Mouse (Mus musculus): ENCODE results near the gene Ruvbl1. TPM values are rescaled to one million over a fixed set of nuclear protein-coding genes. Genes with fewer than 3 reads are reported as not detected.

The Ruvbl1 gene
- polyA plus RNA-seq, 1 experiment from 2014 or later = 151 TPM

- Histone ChIP-seq H3K4me2 (replicated peaks) (no peak overlapping the region), H3K27me3 (no peaks in the 10 kb centered on the region), H3K9ac (no peak overlapping the region), H3K4me1 (peaks cover 8% of the 10 kb centered on the region), H3K9me3 (no peaks in the 10 kb centered on the region), H3K36me3 (no peaks in the 10 kb centered on the region), H3K27ac (no peak overlapping the region), H3K4me3 (no peak overlapping the region)
- 74% methylated on average over 3 of the region's 3 CpGs for WGBS
- no peak for ATAC-seq (ENCODE audit: low FRiP score, low read depth)
Observed at GRCm38 (mm10) chr6:88523043-88523442, 57.8 kb downstream of the Ruvbl1 start.

DNA sequence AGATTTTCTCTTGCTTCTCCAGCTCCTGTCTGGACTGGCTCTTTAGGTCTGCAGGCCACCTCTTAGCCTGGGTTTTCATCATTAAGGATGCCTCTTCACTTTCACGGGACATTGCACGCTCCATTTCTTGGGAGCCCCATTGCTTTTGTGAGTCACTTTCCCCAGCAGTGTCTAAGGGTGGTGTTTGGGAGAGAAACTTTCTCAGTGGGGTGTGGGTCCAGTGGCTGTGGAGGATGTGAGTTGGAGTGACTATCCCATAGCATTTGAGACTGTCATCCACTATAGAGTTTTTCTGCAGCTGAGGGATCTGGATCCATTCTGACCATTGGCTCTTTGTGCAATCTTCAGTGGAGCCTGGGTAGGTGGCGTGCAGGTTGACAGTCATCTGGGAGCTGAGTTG is 58.2 kb downstream of the Ruvbl1 start:
- ATAC-seq (ENCODE audit: low FRiP score, low read depth) = no peak
- 89% methylated on average over 3 of the region's 3 CpGs for WGBS
- H3K27me3 ChIP-seq = no peaks in the 10 kb centered on the region
- no peaks in the 10 kb centered on the region for H3K36me3 ChIP-seq
- H3K4me3 ChIP-seq = no peak overlapping the region
- H3K9me3 ChIP-seq = no peaks in the 10 kb centered on the region
- H3K9ac ChIP-seq = no peak overlapping the region
- H3K4me2 ChIP-seq (replicated peaks) = no peak overlapping the region
- H3K27ac ChIP-seq = no peak overlapping the region
- H3K4me1 ChIP-seq = peaks cover 8% of the 10 kb centered on the region

DNA sequence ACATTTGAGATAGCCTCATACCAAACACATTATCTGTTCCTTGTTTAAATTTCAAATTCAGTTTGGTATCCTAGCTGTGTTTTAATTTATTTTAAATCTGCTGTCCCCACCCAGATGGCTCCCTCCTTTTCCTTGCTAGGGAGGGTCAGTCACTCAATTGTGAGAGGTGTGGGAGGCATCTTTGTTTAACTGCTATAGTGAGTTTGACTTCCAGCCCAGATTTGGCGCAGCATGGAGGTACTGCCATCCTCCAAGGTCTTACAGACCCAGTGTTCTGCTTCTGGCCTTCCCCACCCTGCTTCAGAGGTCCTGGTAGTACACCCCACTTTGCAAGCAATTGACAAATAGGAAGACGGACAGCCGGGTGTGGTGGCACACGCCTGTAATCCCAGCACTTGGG is 58.8 kb downstream of the Ruvbl1 start:
- ATAC-seq (ENCODE audit: low FRiP score, low read depth) = no peak
- 85% methylated on average over 4 of the region's 4 CpGs for WGBS
- Histone ChIP-seq H3K9ac (no peak overlapping the region), H3K4me1 (peaks cover 8% of the 10 kb centered on the region), H3K36me3 (no peaks in the 10 kb centered on the region), H3K27ac (no peak overlapping the region), H3K4me2 (replicated peaks) (no peak overlapping the region), H3K4me3 (no peak overlapping the region), H3K9me3 (no peaks in the 10 kb centered on the region), H3K27me3 (no peaks in the 10 kb centered on the region)

DNA sequence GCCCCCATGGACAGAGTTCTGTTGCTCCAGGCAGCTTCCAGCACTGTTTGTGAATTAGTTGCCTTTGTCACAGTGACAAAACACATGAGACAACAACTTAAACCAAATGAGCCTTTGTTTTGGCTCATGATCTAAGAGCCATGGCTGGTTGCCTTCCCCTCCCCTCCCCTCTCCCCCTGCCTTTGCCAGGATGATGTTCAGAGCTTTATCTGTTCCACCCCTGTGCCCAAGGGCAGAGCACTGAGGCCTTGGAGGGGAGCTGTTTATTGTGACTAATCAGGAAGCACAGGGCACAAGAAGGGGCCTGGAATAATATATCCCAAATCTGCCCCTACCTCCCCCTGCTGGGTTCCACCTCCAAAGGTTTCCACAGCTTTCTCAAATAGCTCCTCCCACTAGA is 65.1 kb downstream of the Ruvbl1 start:
- Histone ChIP-seq H3K4me3 (no peak overlapping the region), H3K27ac (no peak overlapping the region), H3K27me3 (0 out of 2 replicates have a peak, but pooled peaks cover 2% of the 10 kb centered on the region), H3K9me3 (no peaks in the 10 kb centered on the region), H3K36me3 (no peaks in the 10 kb centered on the region), H3K4me2 (replicated peaks) (no peak overlapping the region), H3K4me1 (no peaks in the 10 kb centered on the region), H3K9ac (no peak overlapping the region)
- ATAC-seq (ENCODE audit: low FRiP score, low read depth) = no peak

DNA sequence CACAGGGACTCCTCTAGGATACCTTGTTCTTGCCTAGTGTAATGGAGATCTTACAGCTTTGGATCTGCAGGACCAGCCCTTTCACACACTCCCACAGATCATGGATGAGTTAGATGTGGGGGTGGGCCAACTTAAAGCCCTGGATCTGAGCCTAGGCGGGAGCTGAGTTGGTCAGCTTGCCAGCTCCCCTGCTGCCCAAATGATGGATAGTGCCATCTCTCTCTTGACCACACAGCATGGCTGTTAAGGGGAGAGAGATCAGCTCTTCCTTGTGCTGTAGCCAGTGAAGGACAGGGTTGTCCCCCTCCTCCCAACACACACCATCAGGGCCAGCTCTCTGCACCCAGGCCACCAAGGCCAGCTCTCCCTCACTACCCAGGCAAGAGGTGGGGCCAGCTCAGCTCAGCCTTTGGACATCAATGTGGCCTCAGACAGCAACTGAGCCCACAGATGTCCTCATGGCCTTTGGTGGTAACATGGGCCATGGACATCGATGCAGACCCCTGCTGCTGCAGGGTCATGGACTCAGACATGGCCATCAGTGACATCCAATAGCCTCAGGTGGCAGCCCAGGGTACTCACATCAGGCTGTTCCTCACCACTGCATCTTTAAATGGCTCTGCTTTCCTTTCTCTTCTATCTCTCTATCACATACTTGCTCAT is 75.0 kb downstream of the Ruvbl1 start:
- H3K9ac ChIP-seq = no peak overlapping the region
- H3K9me3 ChIP-seq = no peaks in the 10 kb centered on the region
- no peaks in the 10 kb centered on the region for H3K4me1 ChIP-seq
- H3K4me2 ChIP-seq (replicated peaks) = no peak overlapping the region
- no peak overlapping the region for H3K27ac ChIP-seq
- H3K27me3 ChIP-seq = peaks cover 27% of the 10 kb centered on the region
- 73% methylated on average over 2 of the region's 2 CpGs for WGBS
- no peak for ATAC-seq (ENCODE audit: low FRiP score, low read depth)
- no peaks in the 10 kb centered on the region for H3K36me3 ChIP-seq
- H3K4me3 ChIP-seq = no peak overlapping the region

DNA sequence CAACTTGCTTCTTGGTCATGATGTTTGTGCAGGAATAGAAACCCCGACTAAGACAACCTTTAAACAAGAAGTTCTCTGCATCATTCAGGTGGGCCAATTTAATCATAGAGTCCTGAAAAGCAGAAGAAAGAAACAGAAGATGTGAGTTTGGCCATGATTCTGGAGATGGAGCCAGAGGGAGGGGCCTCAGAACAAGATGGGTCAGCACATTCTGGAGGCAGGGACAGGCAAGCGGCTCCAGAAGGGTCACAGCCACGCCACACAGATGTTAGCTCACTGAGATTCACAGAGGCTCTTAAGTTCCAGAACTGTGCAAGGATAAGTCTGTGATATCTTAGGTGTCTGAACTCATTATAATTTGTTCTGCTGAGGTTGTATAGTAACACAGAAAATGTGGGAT is 79.0 kb downstream of the Ruvbl1 start:
- no peak overlapping the region for H3K27ac ChIP-seq
- no peak overlapping the region for H3K9ac ChIP-seq
- 77% methylated on average over 3 of the region's 3 CpGs for WGBS
- H3K4me2 ChIP-seq (replicated peaks) = no peak overlapping the region
- H3K4me3 ChIP-seq = no peak overlapping the region
- H3K27me3 ChIP-seq = peaks cover 60% of the 10 kb centered on the region
- no peak for ATAC-seq (ENCODE audit: low FRiP score, low read depth)
- no peaks in the 10 kb centered on the region for H3K4me1 ChIP-seq
- H3K9me3 ChIP-seq = no peaks in the 10 kb centered on the region
- H3K36me3 ChIP-seq = no peaks in the 10 kb centered on the region

DNA sequence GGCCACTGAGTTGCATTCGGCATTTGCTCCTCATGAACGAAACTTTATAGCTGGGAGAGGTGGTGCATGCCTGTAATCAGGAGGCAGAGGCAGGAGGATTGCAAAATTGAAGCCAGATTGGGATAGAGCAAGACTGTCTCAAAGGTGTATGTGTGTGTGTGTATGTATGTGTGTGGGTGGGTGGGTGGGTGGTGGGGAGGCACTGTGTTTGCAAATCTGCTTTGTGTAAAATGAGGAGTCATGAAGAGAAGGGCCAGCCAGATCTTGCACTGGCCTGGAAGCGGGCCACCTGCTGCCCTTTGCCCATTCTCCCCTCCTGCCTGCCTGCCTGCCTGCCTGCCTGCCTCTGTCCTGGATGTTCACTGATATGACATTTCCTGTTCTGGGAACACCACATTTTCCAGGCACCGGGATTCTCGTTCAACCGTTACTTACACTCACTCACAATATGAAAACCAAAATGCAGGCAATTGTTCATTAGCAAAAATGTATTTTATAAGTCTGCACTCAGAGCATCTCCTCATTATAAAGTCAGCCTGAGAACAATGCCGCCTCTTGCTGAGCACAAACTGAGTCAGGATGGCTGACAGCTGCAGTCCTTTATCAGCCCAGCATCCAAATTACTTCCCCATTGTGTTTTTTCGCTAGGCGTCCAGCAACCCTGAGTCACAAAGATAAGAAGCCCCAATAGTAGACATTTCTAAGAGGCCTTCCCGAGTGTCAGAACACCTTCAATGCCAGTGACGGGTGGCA is 79.6 kb downstream of the Ruvbl1 start:
- no peaks in the 10 kb centered on the region for H3K4me1 ChIP-seq
- no peaks in the 10 kb centered on the region for H3K36me3 ChIP-seq
- WGBS = 56% methylated on average over 11 of the region's 11 CpGs
- peaks cover 60% of the 10 kb centered on the region for H3K27me3 ChIP-seq
- no peak overlapping the region for H3K27ac ChIP-seq
- no peaks in the 10 kb centered on the region for H3K9me3 ChIP-seq
- no peak overlapping the region for H3K4me2 ChIP-seq (replicated peaks)
- no peak overlapping the region for H3K9ac ChIP-seq
- H3K4me3 ChIP-seq = no peak overlapping the region
- ATAC-seq (ENCODE audit: low FRiP score, low read depth) = no peak

DNA sequence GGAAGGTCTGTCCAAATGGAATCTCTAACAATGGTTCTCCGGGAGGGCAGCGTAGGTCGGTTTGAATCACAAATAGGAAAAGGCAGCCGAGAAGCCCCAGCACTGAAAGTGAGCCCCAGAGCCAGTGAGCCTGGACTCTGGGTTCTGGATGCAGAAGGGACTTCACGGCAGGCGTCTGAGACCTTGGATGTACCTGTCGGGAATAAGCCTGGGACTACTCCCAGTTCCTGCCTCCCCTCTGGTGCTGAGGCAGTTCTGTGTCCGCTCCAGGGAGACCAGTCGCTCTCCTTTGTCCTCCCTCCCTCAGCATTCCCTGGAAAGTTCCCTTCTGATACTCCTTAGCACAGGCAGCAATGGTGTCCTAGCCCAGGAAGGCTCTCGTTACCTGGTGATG is 80.2 kb downstream of the Ruvbl1 start:
- Histone ChIP-seq H3K27me3 (peaks cover 58% of the 10 kb centered on the region), H3K9me3 (no peaks in the 10 kb centered on the region), H3K4me3 (no peak overlapping the region), H3K36me3 (no peaks in the 10 kb centered on the region), H3K27ac (no peak overlapping the region), H3K9ac (no peak overlapping the region), H3K4me1 (no peaks in the 10 kb centered on the region), H3K4me2 (replicated peaks) (no peak overlapping the region)
- 44% methylated on average over 10 of the region's 10 CpGs for WGBS
- no peak for ATAC-seq (ENCODE audit: low FRiP score, low read depth)

Other genes with a start within 250 kb of the Ruvbl1 start
- not detected in 2 replicates for gene Dnajb8, start 243.1 kb upstream of the Ruvbl1 start, polyA plus RNA-seq (2015; fragmentation: Nextera tagmentation; extraction: Ambion mirVana)
- 42.3 and 47.1 TPM in 2 replicates for gene Eefsec, start 18.9 kb upstream of the Ruvbl1 start, polyA plus RNA-seq (2015; fragmentation: Nextera tagmentation; extraction: Ambion mirVana)
- 264 and 283 TPM in 2 replicates for gene Sec61a1, start 53.5 kb downstream of the Ruvbl1 start, polyA plus RNA-seq (2015; fragmentation: Nextera tagmentation; extraction: Ambion mirVana)
- 0.51 and 0.54 TPM in 2 replicates for gene Kbtbd12, start 172.5 kb downstream of the Ruvbl1 start, polyA plus RNA-seq (2015; fragmentation: Nextera tagmentation; extraction: Ambion mirVana)

Measured in limb, embryonic 13.5 days (tissue).